Mouse (Mus musculus): Measurements from ENCODE around the gene Gm17660.

Gm17660 gene

DNA sequence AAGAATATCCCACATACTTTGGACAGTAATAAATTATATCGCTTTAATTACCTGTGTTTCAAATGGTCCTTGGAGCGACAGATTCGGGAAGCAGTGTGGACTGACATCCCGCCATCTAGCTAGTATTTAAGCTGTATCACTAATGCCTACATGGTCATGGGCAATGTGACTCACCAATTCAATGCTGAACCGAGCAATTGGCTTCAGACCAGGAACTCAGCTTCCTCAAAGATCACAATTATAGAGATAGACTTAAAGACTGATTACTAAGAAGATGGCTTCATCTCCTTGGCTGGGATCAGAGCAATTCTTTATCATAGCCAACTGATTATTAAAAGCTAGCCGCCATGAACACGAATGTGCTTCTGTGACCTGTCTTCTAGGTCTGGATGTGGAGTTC lies at the start of gene Gm17660:
Gm17660 (minus strand) TSS at position 101 of the 400 bp plus-strand sequence.
- no peak for DNase-seq (ENCODE audit: low spot score in 2 of 2)

DNA sequence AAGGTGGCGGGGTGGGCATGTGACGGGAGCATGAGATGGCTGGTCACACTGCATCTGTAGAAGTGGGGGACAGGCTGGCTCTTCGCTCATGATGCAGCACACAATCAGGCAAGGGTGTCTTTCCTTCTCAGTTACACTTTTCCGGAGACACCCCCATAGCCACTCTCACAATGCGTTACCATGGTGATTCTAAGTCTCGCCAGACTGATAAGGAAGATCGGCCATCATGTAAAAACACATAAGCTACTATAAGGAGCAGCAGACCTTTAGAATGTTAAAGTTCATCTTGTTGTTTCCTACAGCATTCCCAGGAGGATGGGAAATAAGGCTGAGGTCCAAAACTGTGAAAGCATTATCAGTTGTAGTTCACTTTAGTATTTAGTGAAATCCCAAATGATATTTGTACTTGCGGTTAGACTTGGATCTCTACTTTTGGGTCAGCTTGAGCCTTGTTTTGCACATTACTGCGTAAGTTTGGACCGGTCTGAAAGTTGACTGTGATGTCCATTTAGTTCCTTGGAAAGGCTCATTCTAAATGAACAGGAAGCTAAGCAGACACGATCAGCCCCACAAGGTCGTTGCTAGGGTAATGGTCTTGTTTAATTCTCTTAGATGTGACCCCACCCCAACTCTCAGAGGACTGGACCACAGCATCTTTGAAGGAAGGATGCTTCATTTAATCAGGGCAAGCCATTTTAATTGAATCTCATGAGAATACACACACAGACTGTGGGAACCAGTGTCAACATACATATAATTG lies 49.3 kb upstream of the Gm17660 start:
- no peak for DNase-seq (ENCODE audit: low spot score in 2 of 2)

GRCm38 (mm10) chr5:104124016-104124658 lies 46.7 kb upstream of the Gm17660 start:
- DNase-seq (ENCODE audit: low spot score in 2 of 2) = no peak

DNA sequence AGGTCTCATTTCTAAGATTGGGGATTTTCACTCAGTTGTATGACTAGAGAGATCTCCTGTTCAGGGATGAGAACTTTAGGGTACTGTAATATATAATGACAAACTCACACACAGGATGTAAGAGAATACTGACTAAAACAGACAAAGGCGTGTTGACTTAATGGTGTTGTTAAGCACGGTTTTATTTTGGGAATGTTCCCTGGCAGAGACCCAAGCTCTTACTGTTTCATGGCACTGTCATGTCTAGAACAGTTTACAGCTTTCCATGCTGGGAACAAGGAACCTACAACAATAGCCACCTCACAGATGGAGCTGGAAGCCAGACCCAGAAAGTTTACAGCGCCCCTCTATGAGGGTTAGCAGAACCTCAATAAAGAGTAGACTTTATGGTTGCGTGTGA lies 38.5 kb upstream of the Gm17660 start:
- no peak for DNase-seq (ENCODE audit: low spot score in 2 of 2)

- DNase-seq (ENCODE audit: low spot score in 2 of 2) = peak in 1 of 2 experiments; percentile 22
Observed at GRCm38 (mm10) chr5:104115118-104115517, 37.7 kb upstream of the Gm17660 start.

GRCm38 (mm10) chr5:104113491-104114172 lies 36.2 kb upstream of the Gm17660 start, which contains the start of gene Sparcl1:
TSS of gene Sparcl1 (minus strand) at chr5:104113733.
- DNase-seq (ENCODE audit: low spot score in 2 of 2) = no peak

- DNase-seq (ENCODE audit: low spot score in 2 of 2) = no peak
Observed at GRCm38 (mm10) chr5:104112511-104112910, 35.1 kb upstream of the Gm17660 start.

DNA sequence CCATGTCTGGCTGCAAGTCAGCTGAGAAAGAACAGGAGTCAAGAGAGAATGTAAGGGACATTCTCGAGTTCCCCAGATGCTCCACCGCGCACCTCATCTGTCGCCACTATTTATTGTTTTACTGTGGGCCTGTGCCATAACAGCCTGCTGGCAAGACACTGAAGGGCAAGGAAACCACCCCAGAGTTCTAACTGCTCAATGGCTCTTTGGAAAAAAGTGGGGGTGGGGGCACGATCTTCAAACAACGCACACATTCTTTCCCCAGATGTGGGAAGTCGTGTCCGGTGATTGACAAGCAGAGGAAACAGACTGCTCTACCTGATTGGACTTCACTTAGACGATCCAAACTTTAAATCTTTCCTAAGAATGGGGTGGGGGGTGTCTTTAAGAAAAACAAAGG lies 34.6 kb upstream of the Gm17660 start:
- DNase-seq (ENCODE audit: low spot score in 2 of 2) = no peak

DNA sequence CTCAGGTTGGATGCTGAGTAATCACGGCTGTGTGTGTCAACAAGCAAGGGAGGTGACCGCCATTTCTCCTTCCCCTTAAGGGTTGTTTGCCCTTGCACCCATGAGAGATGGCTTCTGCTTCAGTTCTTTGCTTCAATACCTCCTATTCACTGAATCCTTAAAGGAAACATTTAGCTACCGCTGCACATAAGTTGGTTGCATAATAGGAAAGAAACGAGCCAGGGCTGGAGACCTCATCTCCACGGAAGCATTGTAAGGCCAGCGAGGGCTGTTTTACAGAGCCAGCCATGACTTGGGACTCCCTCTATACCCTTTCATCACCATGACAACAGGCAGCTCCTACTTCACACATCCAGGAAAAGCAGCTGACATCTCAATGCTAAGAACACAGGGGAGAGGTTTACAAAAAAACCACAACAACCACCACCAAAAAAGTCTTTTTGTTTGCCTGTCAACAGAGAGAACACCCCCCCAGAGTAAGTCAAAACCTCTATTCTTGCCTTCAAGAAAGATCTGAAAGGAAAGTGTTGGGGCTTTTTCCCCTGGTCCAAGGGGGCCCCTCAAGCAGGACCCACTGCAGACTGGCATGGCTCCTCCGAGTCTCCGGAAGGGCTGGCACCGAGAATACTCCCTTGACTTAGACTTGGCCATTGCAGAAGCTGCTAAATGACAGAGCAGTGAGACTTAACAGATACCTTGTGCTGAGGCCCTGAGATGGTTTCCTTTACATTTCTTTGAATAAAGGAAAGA lies 32.9 kb upstream of the Gm17660 start:
- DNase-seq (ENCODE audit: low spot score in 2 of 2) = no peak

- DNase-seq (ENCODE audit: low spot score in 2 of 2) = no peak
Observed at GRCm38 (mm10) chr5:104109516-104109915, 32.1 kb upstream of the Gm17660 start.

- no peak for DNase-seq (ENCODE audit: low spot score in 2 of 2)
Observed at GRCm38 (mm10) chr5:104108879-104109369, 31.5 kb upstream of the Gm17660 start.

GRCm38 (mm10) chr5:104108127-104108875 lies 30.9 kb upstream of the Gm17660 start:
- DNase-seq (ENCODE audit: low spot score in 2 of 2) = no peak

DNA sequence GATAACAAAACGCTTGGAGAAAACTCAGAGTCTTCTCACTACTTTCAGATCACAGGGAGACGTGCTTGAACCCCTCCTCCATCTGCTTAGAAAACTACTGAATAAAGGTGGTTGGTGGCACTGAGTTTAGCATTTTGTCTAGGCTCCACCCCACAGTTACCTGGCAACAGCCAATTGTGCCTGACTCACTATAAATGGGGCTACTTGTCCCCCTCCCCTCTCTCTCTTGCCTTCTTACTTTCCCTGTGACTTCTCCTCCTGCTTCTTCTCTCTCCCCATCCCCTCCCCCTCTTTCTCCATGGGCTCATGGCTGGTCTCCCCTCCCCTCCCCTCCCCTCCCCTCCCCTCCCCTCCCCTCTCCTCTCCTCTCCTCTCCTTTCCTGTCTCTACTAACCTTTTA lies 26.7 kb upstream of the Gm17660 start:
- DNase-seq (ENCODE audit: low spot score in 2 of 2) = no peak

DNA sequence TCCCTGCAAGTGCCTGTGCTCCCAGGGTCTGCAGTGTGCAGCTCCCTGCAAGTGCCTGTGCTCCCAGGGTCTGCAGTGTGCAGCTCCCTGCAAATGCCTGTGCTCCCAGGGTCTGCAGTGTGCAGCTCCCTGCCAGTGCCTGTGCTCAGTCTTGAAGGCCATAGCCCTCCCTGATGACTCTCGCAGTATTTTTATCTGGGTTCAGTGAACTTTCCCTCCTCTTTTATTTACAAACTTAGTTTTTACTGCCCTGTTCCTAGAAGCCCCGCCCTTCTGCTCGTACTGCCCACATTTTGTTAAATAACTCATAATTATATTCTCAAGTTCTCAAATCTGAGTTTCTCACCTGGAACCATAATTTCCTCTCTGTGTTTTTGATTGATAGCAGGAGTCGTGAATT lies 25.8 kb upstream of the Gm17660 start:
- no peak for DNase-seq (ENCODE audit: low spot score in 2 of 2)

- no peak for DNase-seq (ENCODE audit: low spot score in 2 of 2)
Observed at GRCm38 (mm10) chr5:104101678-104102531, 24.5 kb upstream of the Gm17660 start.

DNA sequence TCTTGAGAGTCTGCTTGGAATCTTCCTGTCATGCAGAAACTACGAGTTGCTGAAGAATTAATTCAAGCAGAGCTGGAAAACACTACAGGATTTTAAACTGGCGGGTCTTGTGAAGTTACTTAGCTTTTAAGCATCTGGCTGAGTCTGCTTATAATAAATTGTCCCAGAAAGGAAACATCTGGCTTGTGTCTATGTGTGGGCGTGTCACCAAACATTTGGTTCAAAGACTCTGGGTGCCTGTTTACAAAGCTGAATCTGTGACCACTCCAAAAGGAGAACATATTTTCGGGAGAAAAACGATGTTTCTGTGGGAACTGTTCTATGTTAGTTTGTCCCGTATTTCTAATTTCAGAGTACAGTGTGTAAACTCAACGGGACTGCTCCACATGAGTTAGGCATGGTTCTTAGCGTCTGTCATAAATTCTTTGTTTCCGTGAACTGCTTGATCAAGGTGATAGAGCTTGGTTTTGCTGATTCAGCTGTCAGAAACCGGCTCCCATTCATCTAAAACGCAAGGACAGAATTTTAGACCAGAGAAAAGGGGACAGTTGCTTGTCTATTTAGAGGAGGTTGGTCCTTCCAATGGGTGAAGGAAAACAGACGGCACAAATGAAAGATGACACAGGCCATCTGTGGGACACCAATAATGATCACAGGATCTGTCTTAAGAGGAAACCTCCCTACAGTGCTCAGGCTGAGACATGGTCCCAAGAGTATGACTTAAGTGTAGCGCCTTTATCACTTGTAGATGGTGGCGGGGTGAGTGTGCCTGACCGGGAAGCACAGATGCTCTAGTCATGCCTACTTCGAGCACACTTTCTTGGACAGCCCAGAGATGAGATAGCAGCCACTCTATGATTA lies 18.9 kb upstream of the Gm17660 start:
- no peak for DNase-seq (ENCODE audit: low spot score in 2 of 2)

DNA sequence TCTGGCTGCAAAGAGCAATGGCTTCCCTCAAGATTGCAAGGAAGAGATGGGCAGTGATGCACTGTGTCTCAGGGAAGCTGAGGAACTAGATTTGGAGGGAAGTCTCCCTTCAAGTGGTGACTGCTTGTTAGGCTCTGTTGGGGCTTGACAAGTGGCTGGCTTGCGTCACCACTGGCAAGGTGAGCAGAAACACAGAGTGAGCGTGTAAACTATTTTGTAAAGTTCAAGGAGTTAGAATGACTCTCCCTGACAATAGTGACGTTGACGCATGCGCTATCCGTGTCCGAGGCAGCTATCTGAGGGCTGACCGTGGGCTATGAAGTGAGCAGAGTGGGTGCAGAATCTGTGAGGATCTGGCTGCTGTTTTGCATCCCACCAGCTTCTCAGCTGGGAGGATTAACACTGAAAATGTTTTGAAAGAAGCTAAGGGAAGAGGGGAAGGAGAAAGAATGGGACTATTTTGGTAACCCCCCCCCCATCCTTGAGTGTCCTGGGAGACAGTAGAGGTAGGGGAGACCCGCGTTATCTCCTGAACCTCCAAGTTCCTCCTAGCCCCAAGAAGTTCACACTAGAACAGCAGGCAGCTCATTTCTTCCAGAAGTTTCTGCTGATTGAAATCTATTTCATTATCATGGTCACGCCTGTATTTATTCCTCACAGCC lies 18.1 kb upstream of the Gm17660 start:
- no peak for DNase-seq (ENCODE audit: low spot score in 2 of 2)

DNA sequence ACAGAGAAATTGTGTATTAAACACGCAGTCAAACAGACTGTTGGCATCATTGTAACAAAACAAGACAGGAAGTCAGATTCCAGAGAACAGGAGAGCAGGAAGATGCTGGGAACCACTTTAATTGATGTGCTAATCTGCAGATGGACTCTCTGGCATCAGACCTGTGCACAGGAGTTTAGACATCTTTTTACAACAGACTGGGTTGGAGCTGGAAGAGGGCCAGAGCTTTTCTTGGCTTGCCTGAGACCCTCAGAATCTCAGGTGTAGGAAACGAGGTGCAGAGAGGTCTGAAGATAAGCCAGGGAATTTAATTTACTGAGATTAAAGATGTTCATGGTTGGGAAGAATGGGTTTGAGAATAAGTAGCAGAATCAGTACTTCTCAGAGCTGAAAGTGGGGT lies 12.3 kb upstream of the Gm17660 start:
- DNase-seq (ENCODE audit: low spot score in 2 of 2) = no peak

DNA sequence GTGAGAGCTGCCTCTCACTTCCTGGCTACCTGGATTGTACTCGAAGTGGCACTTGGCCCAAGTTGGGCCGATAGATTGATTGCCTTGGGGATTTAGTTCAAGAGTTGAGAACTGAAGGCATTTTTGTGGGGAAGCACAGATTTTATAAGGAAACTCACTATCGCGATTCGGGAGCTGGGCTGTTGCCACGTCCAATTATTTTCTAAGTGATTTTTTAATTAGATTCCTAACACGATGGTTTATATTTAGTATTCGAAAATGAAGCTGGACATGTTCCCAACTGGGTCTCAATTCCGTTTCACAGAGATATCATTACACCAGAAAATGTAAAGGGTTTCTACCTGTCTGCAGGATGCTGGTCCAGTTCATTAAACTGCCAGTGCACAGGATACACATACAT lies 8.0 kb upstream of the Gm17660 start:
- DNase-seq (ENCODE audit: low spot score in 2 of 2) = no peak

All from spleen, postnatal 10 days (tissue).